In genomic region chr10:76732881-76733676, GRCm38 (mm10) we compare ENCODE assay signal across 8 mouse cellular contexts. TPM values are rescaled to one million over a fixed set of nuclear protein-coding genes. Genes with fewer than 3 reads are reported as not detected.
DNase-seq lines count a peak whose midpoint lies in the region; ATAC-seq and TF ChIP-seq lines count a peak whose summit lies in the region.

No protein-coding gene starts in this region.

- peak; percentile 16 for DNase-seq in CH12.LX (ENCODE audit: extremely low read depth)
- peak; percentile 84 for DNase-seq in brain, adult 2 months (ENCODE audit: low read depth, low spot score)
- DNase-seq in kidney, postnatal 14 days, result peak; percentile 78
- DNase-seq in urinary bladder, postnatal 4 days (ENCODE audit: low spot score in 2 of 2), result peak; percentile 81 to 90

- 13% methylated on average over 17 of the region's 17 CpGs for WGBS in forebrain, embryonic 12.5 days
- WGBS in heart, embryonic 16.5 days, result 7% methylated on average over 17 of the region's 17 CpGs
- WGBS in liver, embryonic 16.5 days (ENCODE audit: insufficient replicate concordance), result 13% methylated on average over 17 of the region's 17 CpGs
- 15% methylated on average over 17 of the region's 17 CpGs for WGBS in olfactory bulb, adult 2 months

- H3K36me3 ChIP-seq in CH12.LX (replicated peaks in 1 of 2; ENCODE audit: control insufficient read depth in 1 of 2, insufficient read depth in 1 of 2, low read length in 1 of 2), result no peaks in the 10 kb centered on the region
- H3K36me3 ChIP-seq in forebrain, embryonic 12.5 days (replicated peaks), result no peaks in the 10 kb centered on the region
- no peaks in the 10 kb centered on the region for H3K36me3 ChIP-seq in heart, embryonic 16.5 days (ENCODE audit: control insufficient read depth, insufficient read depth)
- no peaks in the 10 kb centered on the region for H3K36me3 ChIP-seq in liver, embryonic 16.5 days (ENCODE audit: control insufficient read depth, insufficient read depth)

- H3K4me3 ChIP-seq in CH12.LX (replicated peaks in 1 of 3; ENCODE audit: low read depth in 2 of 3, low read length in 2 of 3, poor library complexity in 1 of 3), result no peak overlapping the region
- H3K4me3 ChIP-seq in forebrain, embryonic 12.5 days (replicated peaks), result no peak overlapping the region
- H3K4me3 ChIP-seq in heart, embryonic 16.5 days (ENCODE audit: low read length), result 0 out of 2 replicates have a peak overlapping the region, but pooled peaks have one; percentile 3
- H3K4me3 ChIP-seq in liver, embryonic 16.5 days (ENCODE audit: low read depth, low read length), result no peak overlapping the region
- no peak overlapping the region for H3K4me3 ChIP-seq in olfactory bulb, adult 2 months (ENCODE audit: insufficient read depth, low read depth, low read length)

- peaks cover 3% of the 10 kb centered on the region for H3K9me3 ChIP-seq in CH12.LX (replicated peaks; ENCODE audit: low read length)
- no peaks in the 10 kb centered on the region for H3K9me3 ChIP-seq in forebrain, embryonic 12.5 days
- no peaks in the 10 kb centered on the region for H3K9me3 ChIP-seq in heart, embryonic 16.5 days (replicated peaks; ENCODE audit: control insufficient read depth, low read length)
- no peaks in the 10 kb centered on the region for H3K9me3 ChIP-seq in liver, embryonic 16.5 days (replicated peaks; ENCODE audit: control insufficient read depth, low read length)

- TF ChIP-seq POLR2A in CH12.LX (IDR thresholded peaks at IDR 0.05; ENCODE audit: low read depth, low read length), result no peak
- TF ChIP-seq POLR2A in olfactory bulb, adult 2 months (IDR thresholded peaks at IDR 0.05; ENCODE audit: insufficient read depth, low read depth, low read length), result no peak

- no peaks in the 10 kb centered on the region for H3K4me1 ChIP-seq in CH12.LX (ENCODE audit: control insufficient read depth in 1 of 2, insufficient read depth in 2 of 2)
- peaks cover 12% of the 10 kb centered on the region for H3K4me1 ChIP-seq in forebrain, embryonic 12.5 days
- peaks cover 16% of the 10 kb centered on the region for H3K4me1 ChIP-seq in heart, embryonic 16.5 days (ENCODE audit: control insufficient read depth, insufficient read depth, low read length)
- H3K4me1 ChIP-seq in liver, embryonic 16.5 days (ENCODE audit: control insufficient read depth, low read depth, low read length), result no peaks in the 10 kb centered on the region
- peaks cover 55% of the 10 kb centered on the region for H3K4me1 ChIP-seq in olfactory bulb, adult 2 months (ENCODE audit: control insufficient read depth, insufficient read depth, low read length)

- H3K79me2 ChIP-seq in CH12.LX (replicated peaks; ENCODE audit: control insufficient read depth, extremely low read depth, insufficient read depth, poor library complexity, severe bottlenecking), result no peaks in the 10 kb centered on the region

- peaks cover 83% of the 10 kb centered on the region for H3K27me3 ChIP-seq in CH12.LX (replicated peaks)
- H3K27me3 ChIP-seq in forebrain, embryonic 12.5 days, result 0 out of 2 replicates have a peak, but pooled peaks cover 5% of the 10 kb centered on the region
- H3K27me3 ChIP-seq in heart, embryonic 16.5 days (ENCODE audit: control insufficient read depth, insufficient read depth, low read length), result no peaks in the 10 kb centered on the region
- H3K27me3 ChIP-seq in liver, embryonic 16.5 days (ENCODE audit: control insufficient read depth, insufficient read depth, low read depth, low read length), result no peaks in the 10 kb centered on the region

- H3K27ac ChIP-seq in CH12.LX (ENCODE audit: insufficient read depth, low read depth), result no peak overlapping the region
- H3K27ac ChIP-seq in forebrain, embryonic 12.5 days, result no peak overlapping the region
- peak overlapping the region; percentile 83 for H3K27ac ChIP-seq in heart, embryonic 16.5 days (ENCODE audit: low read length)
- H3K27ac ChIP-seq in liver, embryonic 16.5 days (ENCODE audit: low read length), result no peak overlapping the region
- no peak overlapping the region; the same call in 1 of the 2 replicates for H3K27ac ChIP-seq in olfactory bulb, adult 2 months (ENCODE audit: insufficient read depth, low read depth, low read length)

- peak; percentile 33 to 50 for TF ChIP-seq CTCF in CH12.LX (conservative IDR thresholded peaks at IDR 0.05 in 1 of 2, IDR thresholded peaks at IDR 0.05 in 1 of 2; ENCODE audit: low read depth in 2 of 2, low read length in 2 of 2)
- TF ChIP-seq CTCF in olfactory bulb, adult 2 months (IDR thresholded peaks at IDR 0.05; ENCODE audit: insufficient read depth, low read depth, low read length), result peak; percentile 48; the same call in 1 of the 2 replicates

- no peak overlapping the region for H3K4me2 ChIP-seq in CH12.LX (ENCODE audit: insufficient read depth, low read depth, poor library complexity, severe bottlenecking)
- peak overlapping the region; percentile 32 for H3K4me2 ChIP-seq in forebrain, embryonic 12.5 days
- H3K4me2 ChIP-seq in heart, embryonic 16.5 days (ENCODE audit: low read depth, low read length), result peak overlapping the region; percentile 36
- no peak overlapping the region for H3K4me2 ChIP-seq in liver, embryonic 16.5 days (ENCODE audit: low read depth, low read length)

- no peak overlapping the region for H3K9ac ChIP-seq in CH12.LX (ENCODE audit: insufficient read depth, low read depth)
- no peak overlapping the region for H3K9ac ChIP-seq in forebrain, embryonic 12.5 days
- peak overlapping the region; percentile 53 for H3K9ac ChIP-seq in heart, embryonic 16.5 days (ENCODE audit: low read length)
- H3K9ac ChIP-seq in liver, embryonic 16.5 days (ENCODE audit: low read depth, low read length), result no peak overlapping the region

- dilution Hi-C loops in CH12.LX (cut with MboI; ENCODE audit: extremely low pct_ligation_motif_present, extremely low pct_unique_long_range_greater_than_20kb, low sequenced_read_pairs), result no loop called here

- in situ Hi-C loops in CH12.LX (cut with MboI; ENCODE audit: low pct_ligation_motif_present, low pct_unique_long_range_greater_than_20kb, low sequenced_read_pairs), result loop anchor here (5.0 kb wide), 1 partner anchor 271 kb away; no protein-coding TSS in a partner anchor

- no peak for TF ChIP-seq RAD21 in CH12.LX (IDR thresholded peaks at IDR 0.05; ENCODE audit: low read depth, low read length)

- no peak for TF ChIP-seq EP300 in CH12.LX (IDR thresholded peaks at IDR 0.05; ENCODE audit: low read length)

- ATAC-seq in forebrain, embryonic 12.5 days (ENCODE audit: low FRiP score), result peak; percentile 33; the same call in 1 of the 2 replicates
- ATAC-seq in heart, embryonic 16.5 days (replicated peaks; ENCODE audit: extremely low read depth, insufficient read depth, low FRiP score), result peak; percentile 83
- 0 out of 2 replicates have a peak, but pooled peaks have one; percentile 11 for ATAC-seq in liver, embryonic 16.5 days (ENCODE audit: low read depth)

TF ChIP-seq in CH12.LX, 34 proteins besides CTCF, POLR2A, EP300 and RAD21:
- TF ChIP-seq NRF1 (IDR thresholded peaks at IDR 0.05; ENCODE audit: low read depth, low read length) (peak; percentile 70), USF1 (IDR thresholded peaks at IDR 0.05; ENCODE audit: low read depth, low read length) (no peak), GABPA (IDR thresholded peaks at IDR 0.05; ENCODE audit: insufficient replicate concordance, low read depth, low read length) (no peak)

RNA-seq across cellular contexts. Expression of gene Col6a1, which starts 7.1 kb away (rescaled TPM):
- total RNA-seq in CH12.LX (2012; rRNA removed) (0.04 and 0.21 TPM in 2 replicates), CH12.LX (2014; rRNA removed) (not detected in 2 replicates)
- polyA plus RNA-seq in CH12.LX (2012; ENCODE audit: insufficient read length, low read depth), result not detected in 2 replicates
- 11.2 and 14.7 TPM in 2 replicates for polyA plus RNA-seq in forebrain, embryonic 12.5 days (2016; fragmentation: Nextera tagmentation; extraction: Ambion mirVana)
- 105 and 125 TPM in 2 replicates for polyA plus RNA-seq in heart, embryonic 16.5 days (2015; fragmentation: Nextera tagmentation; extraction: Ambion mirVana)
- polyA plus RNA-seq in liver, embryonic 16.5 days (2015; fragmentation: Nextera tagmentation; extraction: Ambion mirVana), result 10.0 and 14.2 TPM in 2 replicates
- not detected in 2 replicates for polyA plus RNA-seq in olfactory bulb, adult 2 months (2012; ENCODE audit: insufficient read depth, insufficient read length, low replicate concordance, missing spikeins)

Comparison
In these comparisons a context has a peak if more than half of its experiments do, and no peak if none do; other contexts are left out.
1. DNase-seq: peak in every context shown above with its lines; median percentile 86 in urinary bladder, postnatal 4 days; 84 in brain, adult 2 months; 78 in kidney, postnatal 14 days; 16 in CH12.LX.
2. H3K4me2 ChIP-seq: peak in forebrain, embryonic 12.5 days (single experiment) and heart, embryonic 16.5 days (single experiment); none in CH12.LX (single experiment) and liver, embryonic 16.5 days (single experiment).
3. ATAC-seq: peak in every context shown above with its lines; median percentile 83 in heart, embryonic 16.5 days; 33 in forebrain, embryonic 12.5 days; 11 in liver, embryonic 16.5 days.
4. RNA of gene Col6a1, which starts 7.1 kb away (polyA plus RNA-seq): 105 to 125 TPM in heart, embryonic 16.5 days, not detected in olfactory bulb, adult 2 months, 11.2 to 14.7 TPM in forebrain, embryonic 12.5 days and 10.0 to 14.2 TPM in liver, embryonic 16.5 days; not detected in CH12.LX; every median in the first group is over 10 times any median in the second.